In genomic region chr11:80906456-80906855, GRCm38 (mm10) we compare ENCODE assay signal across 10 mouse cellular contexts. TPM values are rescaled to one million over a fixed set of nuclear protein-coding genes. Genes with fewer than 3 reads are reported as not detected.
DNase-seq lines count a peak whose midpoint lies in the region; ATAC-seq and TF ChIP-seq lines count a peak whose summit lies in the region.
"Had no signal": no experiment of that assay in that cellular context is flagged by ENCODE, and none has a peak within 500 bp of the region (broad histone marks: within the 10 kb centered on the region; RNA-seq: fewer than 3 reads in every experiment).

No protein-coding gene starts in this region.

- H3K9me3 ChIP-seq in forebrain, embryonic 11.5 days (ENCODE audit: control insufficient read depth, low read length) = no peaks in the 10 kb centered on the region
- no peaks in the 10 kb centered on the region for H3K9me3 ChIP-seq in forebrain, embryonic 13.5 days (replicated peaks)
- H3K9me3 ChIP-seq: hindbrain, embryonic 15.5 days had no signal

- no peak overlapping the region for H3K4me2 ChIP-seq in forebrain, embryonic 11.5 days (ENCODE audit: low read depth, low read length, severe bottlenecking)
- no peak overlapping the region for H3K4me2 ChIP-seq in forebrain, embryonic 13.5 days
- H3K4me2 ChIP-seq: hindbrain, embryonic 15.5 days had no signal

- no peaks in the 10 kb centered on the region for H3K27me3 ChIP-seq in forebrain, embryonic 11.5 days (ENCODE audit: control insufficient read depth, insufficient read depth, low read length)
- no peaks in the 10 kb centered on the region for H3K27me3 ChIP-seq in forebrain, embryonic 13.5 days
- H3K27me3 ChIP-seq: hindbrain, embryonic 15.5 days had no signal

- WGBS in forebrain, embryonic 11.5 days = 39% methylated on average over 4 of the region's 4 CpGs
- WGBS in forebrain, embryonic 13.5 days = 34% methylated on average over 4 of the region's 4 CpGs

- H3K4me3 ChIP-seq in forebrain, embryonic 11.5 days (ENCODE audit: low read depth, low read length) = no peak overlapping the region
- H3K4me3 ChIP-seq in forebrain, embryonic 13.5 days = no peak overlapping the region
- H3K4me3 ChIP-seq in embryonic fibroblast, embryonic 13.5 days (ENCODE audit: insufficient read depth, low read length) = no peak overlapping the region
- H3K4me3 ChIP-seq: hindbrain, embryonic 15.5 days had no signal

- H3K36me3 ChIP-seq in forebrain, embryonic 11.5 days (ENCODE audit: control insufficient read depth, insufficient read depth, low read length) = no peaks in the 10 kb centered on the region
- no peaks in the 10 kb centered on the region for H3K36me3 ChIP-seq in forebrain, embryonic 13.5 days (ENCODE audit: poor library complexity, severe bottlenecking)
- H3K36me3 ChIP-seq: G1E; hindbrain, embryonic 15.5 days had no signal

- no peak for TF ChIP-seq POLR2A in embryonic fibroblast, embryonic 13.5 days (IDR thresholded peaks at IDR 0.05; ENCODE audit: low read depth, low read length)

- peak; percentile 71 for DNase-seq in forebrain, embryonic 11.5 days (ENCODE audit: low spot score)
- DNase-seq in 416B (ENCODE audit: low read depth) = peak; percentile 41
- peak; percentile 45 to 49 for DNase-seq in adrenal gland, postnatal 4 days (ENCODE audit: low spot score in 2 of 2)
- DNase-seq in kidney, postnatal 4 days = peak; percentile 85
- DNase-seq in lung, postnatal 4 days = peak; percentile 49 to 62
- peak; percentile 16 for DNase-seq in thymus, postnatal 25 days

- peak; percentile 59; the same call in 1 of the 2 replicates for TF ChIP-seq CTCF in embryonic fibroblast, embryonic 13.5 days (IDR thresholded peaks at IDR 0.05; ENCODE audit: borderline replicate concordance, insufficient read depth, low read length)

- no peaks in the 10 kb centered on the region for H3K4me1 ChIP-seq in forebrain, embryonic 11.5 days (replicated peaks; ENCODE audit: control insufficient read depth, insufficient read depth, low read length)
- no peaks in the 10 kb centered on the region for H3K4me1 ChIP-seq in forebrain, embryonic 13.5 days
- H3K4me1 ChIP-seq in embryonic fibroblast, embryonic 13.5 days (ENCODE audit: control insufficient read depth, insufficient read depth, low read length) = 0 out of 2 replicates have a peak, but pooled peaks cover 3% of the 10 kb centered on the region
- H3K4me1 ChIP-seq: hindbrain, embryonic 15.5 days had no signal

- no peak for ATAC-seq in forebrain, embryonic 11.5 days (replicated peaks; ENCODE audit: low FRiP score)
- no peak for ATAC-seq in forebrain, embryonic 13.5 days

- no peak overlapping the region for H3K27ac ChIP-seq in forebrain, embryonic 11.5 days (ENCODE audit: low read depth, low read length)
- H3K27ac ChIP-seq in forebrain, embryonic 13.5 days = no peak overlapping the region
- H3K27ac ChIP-seq in embryonic fibroblast, embryonic 13.5 days (ENCODE audit: insufficient read depth, low read length) = no peak overlapping the region
- H3K27ac ChIP-seq: hindbrain, embryonic 15.5 days had no signal

- H3K9ac ChIP-seq in forebrain, embryonic 11.5 days (ENCODE audit: low read length) = no peak overlapping the region
- H3K9ac ChIP-seq in forebrain, embryonic 13.5 days = no peak overlapping the region
- H3K9ac ChIP-seq: hindbrain, embryonic 15.5 days had no signal

RNA-seq across cellular contexts. Expression of gene Spaca3, which starts 48.3 kb away (rescaled TPM):
- not detected in 2 replicates for polyA plus RNA-seq in forebrain, embryonic 11.5 days (2014; fragmentation: Nextera tagmentation; extraction: Ambion mirVana)
- polyA plus RNA-seq in forebrain, embryonic 13.5 days (2015; fragmentation: Nextera tagmentation; extraction: Ambion mirVana) = not detected in 2 replicates
- total RNA-seq in adrenal gland, postnatal 4 days (2021) = not detected
- not detected in 2 replicates for polyA plus RNA-seq in embryonic fibroblast, embryonic 13.5 days (2011; ENCODE audit: insufficient read length, low read depth, missing spikeins)
- total RNA-seq: G1E had no signal
- polyA plus RNA-seq: G1E; hindbrain, embryonic 15.5 days had no signal

Comparison
In these comparisons a context has a peak if more than half of its experiments do, and no peak if none do; other contexts are left out.
1. DNase-seq: peak in every context shown above with its lines; median percentile 85 in kidney, postnatal 4 days; 71 in forebrain, embryonic 11.5 days; 56 in lung, postnatal 4 days; 47 in adrenal gland, postnatal 4 days; 41 in 416B; 16 in thymus, postnatal 25 days.